Mouse (Mus musculus) G1E (cell line): ENCODE measurements at regions not wholly inside any gene's neighbourhood (a gene's known extent, or its start where the extent isn't known, plus 50 kb on each side); places are given as distances from the start of the nearest gene placed in this dataset.

Experiments used
- ATAC-seq: 2 replicates; pipeline ENCODE4 v1.8.0; 2016; ENCODE audit warnings: mild to moderate bottlenecking; ENCODE audit not compliant: insufficient number of reproducible peaks, poor library complexity, low FRiP score, severe bottlenecking; ENCODE audit errors: extremely low read depth
- DNase-seq: peaks from one replicate; pipeline ENCODE4 v3.0.0; 2012; ENCODE audit warnings: low spot score
- H3K27me3 ChIP-seq: 2 replicates; pipeline ENCODE4 v1.6.1; 2012; ENCODE audit warnings: mild to moderate bottlenecking, low read length, inconsistent platforms; ENCODE audit not compliant: insufficient read depth
- H3K36me3 ChIP-seq: replicated peaks from 2 replicates; pipeline ENCODE3; 2012; ENCODE audit warnings: mild to moderate bottlenecking, inconsistent platforms
- H3K4me1 ChIP-seq: 2 replicates; pipeline ENCODE4 v1.6.1; 2012; ENCODE audit warnings: low read depth, low read length, inconsistent platforms, mixed read lengths; ENCODE audit not compliant: insufficient read depth
- H3K4me3 ChIP-seq: 2 replicates; pipeline ENCODE4 v1.5.1; 2012; ENCODE audit warnings: low read depth, mild to moderate bottlenecking, inconsistent platforms, low read length, moderate library complexity, mixed read lengths
- H3K9me3 ChIP-seq: replicated peaks from 2 replicates; pipeline ENCODE4 v1.6.1; 2012; ENCODE audit warnings: inconsistent platforms
- CTCF ChIP-seq: IDR thresholded peaks from 2 replicates; pipeline ENCODE4 v1.5.1; 2012; ENCODE audit warnings: low read depth, low read length, inconsistent platforms, mixed read lengths
- GATA1 ChIP-seq: IDR thresholded peaks from 2 replicates; pipeline ENCODE4 v1.6.1; 2012; ENCODE audit warnings: borderline replicate concordance, low read length, inconsistent platforms, mixed read lengths
- GATA2 ChIP-seq: IDR thresholded peaks from 2 replicates; pipeline ENCODE4 v1.6.1; 2012; ENCODE audit warnings: low read depth, low read length, inconsistent platforms, borderline replicate concordance
- POLR2AphosphoS5 ChIP-seq: IDR thresholded peaks from 2 replicates; pipeline ENCODE4 v1.6.1; 2012; ENCODE audit warnings: low read depth, low read length, inconsistent platforms; ENCODE audit not compliant: insufficient replicate concordance
- TAL1 ChIP-seq: conservative IDR thresholded peaks from 2 replicates; pipeline ENCODE4 v1.6.1; 2012; ENCODE audit warnings: low read depth, low read length, inconsistent platforms, mixed read lengths

DNA sequence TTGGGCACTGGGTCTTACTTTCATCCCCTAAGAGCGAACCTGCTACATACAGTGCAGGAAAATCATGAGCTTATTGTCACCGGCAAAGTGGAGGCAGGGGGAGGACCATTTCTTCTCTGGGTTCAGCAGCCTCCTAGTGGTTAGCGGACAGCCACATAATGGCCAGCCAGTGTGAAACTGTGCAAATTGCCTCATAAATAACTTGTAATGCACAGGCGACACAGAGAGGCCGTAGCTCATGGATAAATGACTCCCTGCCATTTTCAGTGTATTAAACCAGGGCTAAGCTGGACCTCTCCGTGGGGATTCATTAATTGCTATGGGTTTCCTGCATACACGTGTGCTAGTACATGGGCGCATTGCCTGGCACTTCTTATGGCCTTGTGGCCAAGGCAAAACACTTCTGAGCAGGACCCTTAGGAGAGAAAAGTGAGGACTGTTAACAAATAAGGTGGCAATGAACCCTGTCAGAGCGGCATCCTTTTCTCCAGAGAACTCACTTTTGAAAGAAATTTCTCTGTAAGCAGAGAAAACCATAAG lies 128.5 kb upstream of the Chd6 start:
- Histone ChIP-seq H3K27me3 (no peaks in the 10 kb centered on the region), H3K36me3 (no peaks in the 10 kb centered on the region), H3K9me3 (peaks cover 34% of the 10 kb centered on the region), H3K4me1 (no peaks in the 10 kb centered on the region), H3K4me3 (no peak overlapping the region)
- ATAC-seq (no peak), DNase-seq (no peak)
- no peak for TF ChIP-seq GATA1
- TF ChIP-seq POLR2AphosphoS5 = no peak
- TF ChIP-seq TAL1 = no peak
- no peak for TF ChIP-seq CTCF
- no peak for TF ChIP-seq GATA2

DNA sequence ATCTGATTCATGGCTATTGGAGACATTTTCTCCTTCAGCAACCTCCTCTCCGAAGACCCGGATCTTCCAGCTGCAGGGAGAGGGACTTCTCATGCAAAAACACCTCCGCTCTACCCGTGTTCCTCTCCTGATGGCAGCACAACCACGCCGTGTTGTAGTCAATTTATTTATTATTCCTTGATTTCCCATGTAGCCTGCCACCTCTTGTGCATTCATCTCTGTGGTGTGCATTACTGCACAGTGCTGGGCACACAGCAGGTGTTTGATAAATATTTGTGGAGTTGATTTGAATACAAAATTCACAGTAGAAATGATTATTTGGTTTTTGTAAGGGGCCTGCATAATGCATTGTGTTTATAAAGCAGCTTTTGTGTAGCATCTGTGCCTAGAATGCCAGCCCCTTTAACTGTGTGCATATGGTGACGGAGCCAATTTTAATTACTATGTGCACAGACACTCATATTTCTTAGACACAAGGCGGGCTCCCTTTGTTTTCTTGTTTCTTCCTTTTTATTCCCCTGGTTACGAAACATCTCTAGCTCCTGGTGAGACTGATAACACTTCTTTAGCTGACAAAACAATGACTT lies 124.4 kb upstream of the Chd6 start:
- TF ChIP-seq CTCF = no peak
- no peak for TF ChIP-seq GATA2
- TF ChIP-seq GATA1 = no peak
- TF ChIP-seq POLR2AphosphoS5 = no peak
- no peak for TF ChIP-seq TAL1
- Histone ChIP-seq H3K9me3 (peaks cover 31% of the 10 kb centered on the region), H3K4me1 (no peaks in the 10 kb centered on the region), H3K36me3 (no peaks in the 10 kb centered on the region), H3K27me3 (no peaks in the 10 kb centered on the region), H3K4me3 (no peak overlapping the region)
- DNase-seq (no peak), ATAC-seq (no peak)

DNA sequence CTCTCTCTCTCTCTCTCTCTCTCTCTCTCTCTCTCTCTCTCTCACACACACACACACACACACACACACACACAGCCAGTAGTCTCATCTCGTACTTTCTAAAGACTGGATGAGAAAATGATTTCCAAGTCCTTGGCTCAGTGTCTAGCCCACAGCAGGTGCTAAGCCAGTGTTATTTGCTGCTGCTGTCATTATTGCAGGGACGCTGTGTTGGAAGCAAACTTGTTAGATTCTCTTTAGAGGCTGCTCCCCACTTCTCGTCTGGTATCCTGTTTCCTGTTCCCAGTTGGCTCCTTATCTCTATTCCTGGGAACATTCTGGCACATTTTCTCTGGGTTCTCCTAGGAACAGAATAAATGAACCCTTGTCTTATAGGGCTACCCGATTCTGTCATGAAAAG lies 122.5 kb upstream of the Chd6 start:
- Histone ChIP-seq H3K4me3 (no peak overlapping the region), H3K4me1 (no peaks in the 10 kb centered on the region), H3K36me3 (no peaks in the 10 kb centered on the region), H3K27me3 (no peaks in the 10 kb centered on the region), H3K9me3 (peaks cover 28% of the 10 kb centered on the region)
- TF ChIP-seq CTCF = no peak
- no peak for TF ChIP-seq GATA2
- TF ChIP-seq GATA1 = no peak
- no peak for TF ChIP-seq TAL1
- TF ChIP-seq POLR2AphosphoS5 = no peak
- ATAC-seq (no peak), DNase-seq (no peak)

DNA sequence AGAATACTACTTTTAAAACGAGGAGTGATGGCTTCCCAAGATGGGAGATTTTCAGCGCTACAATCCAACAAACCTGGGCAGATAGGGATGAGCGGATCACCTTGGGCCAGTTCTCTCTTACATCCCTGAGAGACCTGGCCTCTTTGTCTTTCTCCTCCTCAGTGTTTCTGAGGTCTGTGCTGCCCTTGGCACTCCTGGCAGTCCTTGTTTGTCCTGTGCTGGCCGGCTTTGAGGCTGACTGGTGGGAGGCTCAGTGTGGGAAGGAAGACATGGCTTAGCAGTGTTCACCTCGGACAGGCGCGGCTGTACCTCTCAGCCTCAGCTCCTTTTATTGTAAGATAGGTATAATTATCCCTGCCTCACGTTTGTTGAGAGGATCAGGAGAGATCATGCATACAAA lies 106.9 kb upstream of the Chd6 start:
- Histone ChIP-seq H3K4me3 (no peak overlapping the region), H3K36me3 (no peaks in the 10 kb centered on the region), H3K4me1 (no peaks in the 10 kb centered on the region), H3K27me3 (no peaks in the 10 kb centered on the region), H3K9me3 (peaks cover 50% of the 10 kb centered on the region)
- no peak for ATAC-seq
- DNase-seq = no peak
- TF ChIP-seq POLR2AphosphoS5 = no peak
- TF ChIP-seq TAL1 = no peak
- no peak for TF ChIP-seq GATA1
- TF ChIP-seq GATA2 = no peak
- no peak for TF ChIP-seq CTCF

DNA sequence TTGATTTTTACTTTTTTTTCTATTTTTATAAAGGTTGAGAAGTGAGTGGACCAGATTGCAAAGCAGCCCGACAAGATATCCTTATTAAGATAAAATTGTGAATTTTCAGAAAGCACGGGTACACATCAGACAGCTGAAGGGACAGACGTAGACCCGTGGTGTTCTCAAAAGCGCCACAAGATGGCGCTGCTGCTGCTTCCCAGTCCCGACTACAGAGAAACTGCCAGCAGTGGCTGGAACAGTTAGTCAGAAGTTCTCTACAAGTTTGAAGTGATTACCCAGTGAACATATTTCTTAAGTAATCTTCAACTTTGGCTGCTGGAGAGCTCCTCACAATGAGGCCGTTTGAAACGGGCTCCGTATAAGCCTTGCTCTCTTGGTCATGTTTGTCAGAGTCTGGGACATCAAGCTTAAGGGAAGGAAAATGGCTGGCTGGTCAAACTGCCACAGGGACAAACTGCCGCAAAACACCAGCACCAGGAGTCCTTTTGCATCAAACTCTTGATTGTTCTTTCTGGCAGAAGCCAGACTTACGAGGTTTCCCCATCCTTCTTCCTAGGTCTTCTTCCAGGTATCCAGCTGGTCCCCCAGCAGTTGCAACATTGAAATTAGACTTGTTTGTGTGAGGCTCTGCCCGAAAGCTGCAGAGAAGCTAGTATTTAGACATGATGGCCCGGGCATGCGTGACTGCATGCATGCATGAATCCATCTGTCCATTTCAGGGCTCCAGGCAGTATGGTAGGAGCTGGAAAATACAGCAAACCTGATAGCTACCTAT lies 106.0 kb upstream of the Chd6 start:
- Histone ChIP-seq H3K9me3 (peaks cover 50% of the 10 kb centered on the region), H3K4me1 (no peaks in the 10 kb centered on the region), H3K36me3 (no peaks in the 10 kb centered on the region), H3K27me3 (no peaks in the 10 kb centered on the region), H3K4me3 (no peak overlapping the region)
- TF ChIP-seq GATA1 (no peak), CTCF (peak; percentile 16; the same call in 1 of the 2 replicates)
- ATAC-seq (no peak), DNase-seq (no peak)

DNA sequence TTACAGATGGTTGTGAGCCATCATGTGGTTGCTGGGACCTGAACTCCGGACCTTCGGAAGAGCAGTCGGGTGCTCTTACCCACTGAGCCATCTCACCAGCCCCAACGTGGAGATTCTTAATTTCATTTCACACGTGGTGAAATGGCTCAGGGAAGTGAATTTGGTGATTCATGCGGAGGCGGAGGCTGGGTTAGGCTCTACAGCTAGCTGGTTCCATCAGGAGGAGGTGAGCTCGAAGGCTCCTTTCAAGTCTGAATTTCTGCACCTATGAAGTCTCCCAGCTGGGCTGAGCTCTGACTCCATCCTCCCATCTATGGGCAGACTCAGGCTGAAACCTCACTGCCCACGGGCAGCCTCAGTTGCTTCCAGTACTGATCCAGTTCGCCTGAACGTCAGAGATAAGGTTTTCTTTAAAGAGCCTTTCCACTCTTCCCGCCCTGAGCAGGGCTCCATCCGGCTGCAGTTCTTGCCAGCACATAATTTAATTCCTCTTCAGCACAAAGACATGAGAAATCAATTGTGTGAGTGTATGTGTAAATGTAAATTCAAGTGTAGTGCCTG lies 103.5 kb upstream of the Chd6 start:
- H3K9me3 ChIP-seq = peaks cover 46% of the 10 kb centered on the region
- no peaks in the 10 kb centered on the region for H3K4me1 ChIP-seq
- TF ChIP-seq TAL1 (no peak), GATA2 (no peak), POLR2AphosphoS5 (no peak), GATA1 (no peak), CTCF (no peak)
- H3K27me3 ChIP-seq = no peaks in the 10 kb centered on the region
- H3K4me3 ChIP-seq = no peak overlapping the region
- no peak for DNase-seq
- ATAC-seq = no peak
- no peaks in the 10 kb centered on the region for H3K36me3 ChIP-seq
